Mouse (Mus musculus) heart, postnatal 0 days (tissue): Measurements from ENCODE around the gene Higd2a. TPM values are rescaled to one million over a fixed set of nuclear protein-coding genes. Genes with fewer than 3 reads are reported as not detected.

Experiments used
- ATAC-seq: fragments of 200-750 bp; cut with Nextera tagmentation; 2 replicates; pipeline ENCODE4 v1.8.0; 2017; ENCODE audit warnings: low read depth, moderate number of reproducible peaks, moderate library complexity; ENCODE audit not compliant: insufficient read depth
- DNase-seq: peaks from one replicate; pipeline ENCODE4 v3.0.0-alpha.2; 2016; ENCODE audit warnings: low spot score
- H3K27ac ChIP-seq: fragments of 300-500 bp; sonication (generic); 2 replicates; pipeline ENCODE4 v1.5.1; 2014; ENCODE audit warnings: low read depth, mild to moderate bottlenecking
- H3K27me3 ChIP-seq: fragments of 300-500 bp; sonication (generic); 2 replicates; pipeline ENCODE4 v1.6.1; 2014; ENCODE audit warnings: low read length, mixed read lengths; ENCODE audit not compliant: control insufficient read depth, insufficient read depth
- H3K36me3 ChIP-seq: fragments of 300-500 bp; sonication (generic); replicated peaks from 2 replicates; pipeline ENCODE4 v1.6.1; 2014; ENCODE audit warnings: low read length, mixed read lengths; ENCODE audit not compliant: control insufficient read depth, insufficient read depth
- H3K4me1 ChIP-seq: fragments of 300-500 bp; sonication (generic); 2 replicates; pipeline ENCODE4 v1.6.1; 2014; ENCODE audit warnings: antibody characterized with exemption; ENCODE audit not compliant: control insufficient read depth, insufficient read depth
- H3K4me2 ChIP-seq: fragments of 300-500 bp; sonication (generic); 2 replicates; pipeline ENCODE4 v1.6.1; 2014; ENCODE audit warnings: low read depth, mild to moderate bottlenecking, low read length, moderate library complexity
- H3K4me3 ChIP-seq: fragments of 300-500 bp; sonication (generic); 2 replicates; pipeline ENCODE4 v1.5.1; 2014; ENCODE audit warnings: low read depth, low read length
- H3K9ac ChIP-seq: fragments of 300-500 bp; sonication (generic); replicated peaks from 2 replicates; pipeline ENCODE4 v1.6.1; 2014; ENCODE audit warnings: low read depth, low read length, mixed read lengths
- H3K9me3 ChIP-seq: fragments of 300-500 bp; sonication (generic); replicated peaks from 2 replicates; pipeline ENCODE4 v1.6.1; 2016; ENCODE audit warnings: low read length; ENCODE audit not compliant: control insufficient read depth
- CTCF ChIP-seq: IDR thresholded peaks from 2 replicates; pipeline ENCODE4 v1.5.1; 2016; ENCODE audit warnings: antibody characterized with exemption, control low read depth, low read depth
- EP300 ChIP-seq: IDR thresholded peaks from 2 replicates; pipeline ENCODE4 v1.6.1; 2016; ENCODE audit warnings: antibody characterized with exemption, low read depth
- WGBS: fragments of 180-500 bp; shearing (Covaris S2); extraction: QIAGEN DNeasy Blood & Tissue Kit; methylation state at CpG from one replicate; pipeline ENCODE4 v1.1.7; 2014; 5-methylcytosine and 5-hydroxymethylcytosine counted together
- polyA plus RNA-seq: library from polyadenylated mRNA; unstranded; fragments of >200 nt; fragmentation: Nextera tagmentation; extraction: Ambion mirVana; gene quantifications from 2 replicates; pipeline ENCODE4 v1.2.1, GENCODE M21; 2015
- total RNA-seq: library from RNA; depleted of rRNA; stranded (reverse); fragments of >200 nt; gene quantifications from 2 replicates; pipeline ENCODE4 v1.2.3, GENCODE M21; 2014; ENCODE audit warnings: low replicate concordance

Gene Higd2a
- total and polyA plus RNA-seq, 2 experiments from 2014 or later: 392 to 496 TPM

GRCm38 (mm10) chr13:54582126-54582525 lies 7.9 kb upstream of the Higd2a start:
- TF ChIP-seq CTCF: no peak
- TF ChIP-seq EP300: no peak
- WGBS: 67% methylated on average over 10 of the region's 10 CpGs
- no peaks in the 10 kb centered on the region for H3K9me3 ChIP-seq
- DNase-seq: no peak
- H3K9ac ChIP-seq: no peak overlapping the region
- H3K36me3 ChIP-seq: peaks cover 90% of the 10 kb centered on the region
- no peak overlapping the region for H3K27ac ChIP-seq
- H3K4me1 ChIP-seq: no peaks in the 10 kb centered on the region
- H3K4me3 ChIP-seq: no peak overlapping the region
- H3K27me3 ChIP-seq: no peaks in the 10 kb centered on the region
- no peak for ATAC-seq
- no peak overlapping the region for H3K4me2 ChIP-seq

GRCm38 (mm10) chr13:54582860-54583259 lies 7.1 kb upstream of the Higd2a start:
- Histone ChIP-seq H3K36me3 (peaks cover 89% of the 10 kb centered on the region), H3K27me3 (no peaks in the 10 kb centered on the region), H3K4me2 (no peak overlapping the region), H3K4me1 (no peaks in the 10 kb centered on the region), H3K27ac (peak overlapping the region; percentile 30; the same call in 1 of the 2 replicates), H3K4me3 (no peak overlapping the region), H3K9ac (no peak overlapping the region), H3K9me3 (no peaks in the 10 kb centered on the region)
- 81% methylated on average over 5 of the region's 5 CpGs for WGBS
- no peak for DNase-seq
- ATAC-seq: no peak
- TF ChIP-seq EP300: no peak
- no peak for TF ChIP-seq CTCF

- H3K9ac ChIP-seq: no peak overlapping the region
- no peak for ATAC-seq
- H3K4me1 ChIP-seq: peaks cover 5% of the 10 kb centered on the region; the same call in 1 of the 2 replicates
- no peak overlapping the region for H3K4me2 ChIP-seq
- no peak for TF ChIP-seq CTCF
- TF ChIP-seq EP300: no peak
- H3K4me3 ChIP-seq: no peak overlapping the region
- H3K36me3 ChIP-seq: peaks cover 63% of the 10 kb centered on the region
- no peaks in the 10 kb centered on the region for H3K27me3 ChIP-seq
- DNase-seq: no peak
- 76% methylated on average over 11 of the region's 11 CpGs for WGBS
- no peak overlapping the region for H3K27ac ChIP-seq
- no peaks in the 10 kb centered on the region for H3K9me3 ChIP-seq
Measured at GRCm38 (mm10) chr13:54585831-54586230, 4.2 kb upstream of the Higd2a start.

- TF ChIP-seq EP300 (no peak), CTCF (no peak)
- peaks cover 36% of the 10 kb centered on the region for H3K36me3 ChIP-seq
- ATAC-seq: peak; percentile 1; the same call in 1 of the 2 replicates
- H3K4me2 ChIP-seq: peak overlapping the region; percentile 94
- no peaks in the 10 kb centered on the region for H3K27me3 ChIP-seq
- H3K9me3 ChIP-seq: no peaks in the 10 kb centered on the region
- WGBS: 1% methylated on average over 24 of the region's 24 CpGs
- H3K4me1 ChIP-seq: peaks cover 10% of the 10 kb centered on the region; the same call in 1 of the 2 replicates
- DNase-seq: no peak
- peak overlapping the region; percentile 89 for H3K4me3 ChIP-seq
- peak overlapping the region; percentile 23 for H3K27ac ChIP-seq
- peak overlapping the region; percentile 88 for H3K9ac ChIP-seq
Measured at GRCm38 (mm10) chr13:54589414-54589995, 502 bp upstream of the Higd2a start.

- WGBS: 88% methylated on average over 8 of the region's 8 CpGs
- peaks cover 25% of the 10 kb centered on the region for H3K36me3 ChIP-seq
- no peaks in the 10 kb centered on the region for H3K27me3 ChIP-seq
- no peak for ATAC-seq
- H3K27ac ChIP-seq: no peak overlapping the region
- TF ChIP-seq CTCF: no peak
- no peak for TF ChIP-seq EP300
- peak overlapping the region; percentile 12; the same call in 1 of the 2 replicates for H3K4me2 ChIP-seq
- H3K4me1 ChIP-seq: peaks cover 29% of the 10 kb centered on the region
- no peak for DNase-seq
- no peak overlapping the region for H3K9ac ChIP-seq
- no peaks in the 10 kb centered on the region for H3K9me3 ChIP-seq
- H3K4me3 ChIP-seq: no peak overlapping the region
Measured at GRCm38 (mm10) chr13:54591776-54592356, 1.9 kb downstream of the Higd2a start.

- DNase-seq (no peak), ATAC-seq (no peak)
- Histone ChIP-seq H3K27ac (no peak overlapping the region), H3K9me3 (no peaks in the 10 kb centered on the region), H3K4me2 (no peak overlapping the region), H3K27me3 (no peaks in the 10 kb centered on the region), H3K36me3 (peaks cover 24% of the 10 kb centered on the region), H3K9ac (no peak overlapping the region), H3K4me1 (peaks cover 41% of the 10 kb centered on the region), H3K4me3 (no peak overlapping the region)
- 87% methylated on average over 11 of the region's 11 CpGs for WGBS
- no peak for TF ChIP-seq EP300
- TF ChIP-seq CTCF: no peak
Measured at GRCm38 (mm10) chr13:54593617-54594016, 3.6 kb downstream of the Higd2a start.
